Mouse (Mus musculus) right cerebral cortex, postnatal 4 days (tissue): ENCODE data around the gene Cntnap5a.

ENCODE experiments used
- DNase-seq: peaks from one replicate; pipeline ENCODE4 v3.0.0-alpha.2; 2022

Gene Cntnap5a

GRCm38 (mm10) chr1:116370817-116371216 lies 686.3 kb downstream of the Cntnap5a start:
- no peak for DNase-seq

- no peak for DNase-seq
Observed at GRCm38 (mm10) chr1:116373551-116373950, 689.0 kb downstream of the Cntnap5a start.

GRCm38 (mm10) chr1:116392390-116392789 lies 707.8 kb downstream of the Cntnap5a start:
- no peak for DNase-seq

- no peak for DNase-seq
Observed at GRCm38 (mm10) chr1:116401996-116402656, 717.6 kb downstream of the Cntnap5a start.

- DNase-seq, result no peak
Observed at GRCm38 (mm10) chr1:116409836-116410235, 725.3 kb downstream of the Cntnap5a start.

- DNase-seq, result peak; percentile 4
Observed at GRCm38 (mm10) chr1:116428396-116428795, 743.8 kb downstream of the Cntnap5a start.

- DNase-seq, result no peak
Observed at GRCm38 (mm10) chr1:116455115-116455717, 770.7 kb downstream of the Cntnap5a start.

- peak; percentile 67 for DNase-seq
Observed at GRCm38 (mm10) chr1:116477703-116478102, 793.1 kb downstream of the Cntnap5a start.

GRCm38 (mm10) chr1:116488780-116489569 lies 804.4 kb downstream of the Cntnap5a start:
- no peak for DNase-seq

GRCm38 (mm10) chr1:116577969-116578666 lies 893.6 kb downstream of the Cntnap5a start:
- DNase-seq, result no peak

GRCm38 (mm10) chr1:116616272-116616671 lies 931.7 kb downstream of the Cntnap5a start:
- DNase-seq, result no peak
